Mouse (Mus musculus): ENCODE data around the gene Rbfox1. TPM values are rescaled to one million over a fixed set of nuclear protein-coding genes. Genes with fewer than 3 reads are reported as not detected.

The Rbfox1 gene
- polyA plus RNA-seq, 1 experiment from 2014 or later = 3.3 TPM

- no peak for TF ChIP-seq CTCF (IDR thresholded peaks at IDR 0.05; ENCODE audit: low read depth)
- H3K4me2 ChIP-seq (ENCODE audit: low read length) = no peak overlapping the region
- WGBS = 57% methylated on average over 1 of the region's 1 CpGs
Measured at GRCm38 (mm10) chr16:6640330-6640729, 755.2 kb downstream of the Rbfox1 start.

GRCm38 (mm10) chr16:6646941-6647340, 761.8 kb downstream of the Rbfox1 start:
- no peak for ATAC-seq (replicated peaks; ENCODE audit: low FRiP score, low read depth)
- no peak for DNase-seq (ENCODE audit: low spot score)
- no peaks in the 10 kb centered on the region for H3K36me3 ChIP-seq (ENCODE audit: insufficient read depth, low read length)
- TF ChIP-seq CTCF (IDR thresholded peaks at IDR 0.05; ENCODE audit: low read depth) = no peak
- H3K4me3 ChIP-seq (replicated peaks; ENCODE audit: low read depth, low read length) = no peak overlapping the region
- 85% methylated on average over 5 of the region's 5 CpGs for WGBS
- H3K27me3 ChIP-seq (ENCODE audit: insufficient read depth, low read length) = no peaks in the 10 kb centered on the region
- H3K4me1 ChIP-seq (replicated peaks; ENCODE audit: insufficient read depth, low read length) = no peaks in the 10 kb centered on the region
- no peaks in the 10 kb centered on the region; the same call in 1 of the 2 replicates for H3K9me3 ChIP-seq (replicated peaks; ENCODE audit: low read length)
- no peak overlapping the region for H3K9ac ChIP-seq (ENCODE audit: low read depth, low read length)
- H3K4me2 ChIP-seq (ENCODE audit: low read length) = no peak overlapping the region
- H3K27ac ChIP-seq = no peak overlapping the region

More at GRCm38 (mm10) chr16:6640330-6640729, 755.2 kb downstream of the Rbfox1 start:
- DNase-seq (ENCODE audit: low spot score) (no peak), ATAC-seq (replicated peaks; ENCODE audit: low FRiP score, low read depth) (no peak)
- Histone ChIP-seq H3K27ac (no peak overlapping the region), H3K4me3 (replicated peaks; ENCODE audit: low read depth, low read length) (no peak overlapping the region), H3K27me3 (ENCODE audit: insufficient read depth, low read length) (no peaks in the 10 kb centered on the region), H3K9ac (ENCODE audit: low read depth, low read length) (no peak overlapping the region), H3K36me3 (ENCODE audit: insufficient read depth, low read length) (no peaks in the 10 kb centered on the region), H3K9me3 (replicated peaks; ENCODE audit: low read length) (no peaks in the 10 kb centered on the region), H3K4me1 (replicated peaks; ENCODE audit: insufficient read depth, low read length) (no peaks in the 10 kb centered on the region)

GRCm38 (mm10) chr16:6648753-6649152, 763.6 kb downstream of the Rbfox1 start:
- no peak for TF ChIP-seq CTCF (IDR thresholded peaks at IDR 0.05; ENCODE audit: low read depth)
- 81% methylated on average over 1 of the region's 1 CpGs for WGBS

GRCm38 (mm10) chr16:6658594-6658993, 773.4 kb downstream of the Rbfox1 start:
- 76% methylated on average over 2 of the region's 2 CpGs for whole genome bisulfite sequencing
- no peaks in the 10 kb centered on the region for H3K27me3 ChIP-seq (ENCODE audit: insufficient read depth, low read length)
- no peak for ATAC-seq (replicated peaks; ENCODE audit: low FRiP score, low read depth)

More at GRCm38 (mm10) chr16:6648753-6649152, 763.6 kb downstream of the Rbfox1 start:
- Histone ChIP-seq H3K9ac (ENCODE audit: low read depth, low read length) (no peak overlapping the region), H3K4me3 (replicated peaks; ENCODE audit: low read depth, low read length) (no peak overlapping the region), H3K9me3 (replicated peaks; ENCODE audit: low read length) (no peaks in the 10 kb centered on the region; the same call in 1 of the 2 replicates), H3K27ac (no peak overlapping the region), H3K4me1 (replicated peaks; ENCODE audit: insufficient read depth, low read length) (no peaks in the 10 kb centered on the region), H3K27me3 (ENCODE audit: insufficient read depth, low read length) (no peaks in the 10 kb centered on the region), H3K4me2 (ENCODE audit: low read length) (no peak overlapping the region), H3K36me3 (ENCODE audit: insufficient read depth, low read length) (no peaks in the 10 kb centered on the region)
- DNase-seq (ENCODE audit: low spot score) (no peak), ATAC-seq (replicated peaks; ENCODE audit: low FRiP score, low read depth) (no peak)

GRCm38 (mm10) chr16:6686076-6686757, 801.1 kb downstream of the Rbfox1 start:
- 86% methylated on average over 1 of the region's 1 CpGs for WGBS
- ATAC-seq (replicated peaks; ENCODE audit: low FRiP score, low read depth) = no peak
- H3K9me3 ChIP-seq (replicated peaks; ENCODE audit: low read length) = no peaks in the 10 kb centered on the region
- no peak overlapping the region for H3K27ac ChIP-seq
- no peak overlapping the region for H3K9ac ChIP-seq (ENCODE audit: low read depth, low read length)
- no peaks in the 10 kb centered on the region for H3K36me3 ChIP-seq (ENCODE audit: insufficient read depth, low read length)
- H3K4me3 ChIP-seq (replicated peaks; ENCODE audit: low read depth, low read length) = no peak overlapping the region
- TF ChIP-seq CTCF (IDR thresholded peaks at IDR 0.05; ENCODE audit: low read depth) = no peak
- no peaks in the 10 kb centered on the region for H3K27me3 ChIP-seq (ENCODE audit: insufficient read depth, low read length)
- no peak overlapping the region for H3K4me2 ChIP-seq (ENCODE audit: low read length)
- peak; percentile 16 for DNase-seq (ENCODE audit: low spot score)
- H3K4me1 ChIP-seq (replicated peaks; ENCODE audit: insufficient read depth, low read length) = no peaks in the 10 kb centered on the region

More at GRCm38 (mm10) chr16:6658594-6658993, 773.4 kb downstream of the Rbfox1 start:
- Histone ChIP-seq H3K4me2 (ENCODE audit: low read length) (no peak overlapping the region), H3K9ac (ENCODE audit: low read depth, low read length) (no peak overlapping the region), H3K27ac (no peak overlapping the region), H3K36me3 (ENCODE audit: insufficient read depth, low read length) (no peaks in the 10 kb centered on the region), H3K4me3 (replicated peaks; ENCODE audit: low read depth, low read length) (no peak overlapping the region), H3K9me3 (replicated peaks; ENCODE audit: low read length) (no peaks in the 10 kb centered on the region), H3K4me1 (replicated peaks; ENCODE audit: insufficient read depth, low read length) (no peaks in the 10 kb centered on the region)
- TF ChIP-seq CTCF (IDR thresholded peaks at IDR 0.05; ENCODE audit: low read depth) = no peak
- DNase-seq (ENCODE audit: low spot score) = no peak

- Histone ChIP-seq H3K27me3 (ENCODE audit: insufficient read depth, low read length) (no peaks in the 10 kb centered on the region), H3K9ac (ENCODE audit: low read depth, low read length) (no peak overlapping the region), H3K27ac (no peak overlapping the region), H3K9me3 (replicated peaks; ENCODE audit: low read length) (no peaks in the 10 kb centered on the region), H3K4me3 (replicated peaks; ENCODE audit: low read depth, low read length) (no peak overlapping the region), H3K4me2 (ENCODE audit: low read length) (no peak overlapping the region), H3K36me3 (ENCODE audit: insufficient read depth, low read length) (no peaks in the 10 kb centered on the region), H3K4me1 (replicated peaks; ENCODE audit: insufficient read depth, low read length) (no peaks in the 10 kb centered on the region)
- TF ChIP-seq CTCF (IDR thresholded peaks at IDR 0.05; ENCODE audit: low read depth) = no peak
- 91% methylated on average over 5 of the region's 5 CpGs for whole genome bisulfite sequencing
- DNase-seq (ENCODE audit: low spot score) (no peak), ATAC-seq (replicated peaks; ENCODE audit: low FRiP score, low read depth) (no peak)
Measured at GRCm38 (mm10) chr16:6704847-6705246, 819.7 kb downstream of the Rbfox1 start.

Measured in kidney, postnatal 0 days (tissue).